Mouse (Mus musculus): ENCODE data around the gene H2-DMb1. TPM values are rescaled to one million over a fixed set of nuclear protein-coding genes. Genes with fewer than 3 reads are reported as not detected.
A peak's percentile ranks its signal among the peaks of the same experiment; 100 is the strongest.
"Not testable (repeated sequence)": the region's sequence is repeated elsewhere in the genome, so short reads cannot be mapped to it uniquely, and the experiment has no call there.

The H2-DMb1 gene
- polyA plus RNA-seq, 1 experiment = 14.7 TPM

DNA sequence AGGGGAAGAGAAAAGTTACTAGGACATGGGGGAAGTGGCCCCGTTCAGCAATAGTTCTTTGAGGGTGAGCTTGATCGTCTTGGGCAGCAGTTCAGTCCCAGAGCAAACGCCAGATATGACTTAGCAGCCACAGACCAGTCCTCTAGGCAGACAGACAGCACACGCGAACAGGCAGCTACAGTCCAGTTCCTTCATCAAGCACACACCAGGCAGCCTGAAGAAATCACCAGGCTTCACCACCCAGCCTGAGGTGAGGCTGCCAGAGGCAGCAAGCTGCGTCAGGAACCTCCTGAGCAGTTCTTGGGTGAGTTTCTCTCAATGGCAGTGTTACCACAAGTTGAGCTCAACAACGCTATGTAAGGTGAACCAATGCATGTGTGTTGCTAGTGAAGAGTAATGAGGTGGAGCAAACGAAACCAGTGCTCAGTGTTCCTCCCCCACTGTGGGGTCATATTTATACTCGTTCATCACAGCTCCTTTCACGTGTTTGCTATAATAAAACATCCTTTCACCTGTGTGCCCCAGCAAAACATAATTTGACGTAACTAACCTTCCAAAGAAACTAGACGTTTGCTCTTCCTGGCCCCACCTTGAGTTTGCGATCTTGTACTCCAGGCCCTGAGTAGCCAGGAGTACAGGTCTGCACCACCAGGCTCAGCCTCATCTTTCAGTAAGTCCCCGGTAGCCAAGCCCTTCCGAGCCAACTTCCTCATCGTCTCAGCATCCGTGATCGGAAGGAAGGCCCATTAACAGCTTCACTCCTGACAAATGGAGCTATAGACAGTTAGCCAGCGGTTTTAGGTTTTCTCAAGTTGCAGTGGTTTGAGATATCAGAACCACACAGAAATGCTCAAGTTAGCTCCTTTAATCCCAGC, 22.6 kb upstream of the H2-DMb1 start:
- no peak overlapping the region for H3K4me3 ChIP-seq (ENCODE audit: insufficient read depth, low read depth, low read length)
- H3K4me1 ChIP-seq (ENCODE audit: control insufficient read depth, insufficient read depth, insufficient read length, low read length) = peaks cover 28% of the 10 kb centered on the region
- no peak overlapping the region for H3K27ac ChIP-seq (replicated peaks; ENCODE audit: low read depth, low read length)

DNA sequence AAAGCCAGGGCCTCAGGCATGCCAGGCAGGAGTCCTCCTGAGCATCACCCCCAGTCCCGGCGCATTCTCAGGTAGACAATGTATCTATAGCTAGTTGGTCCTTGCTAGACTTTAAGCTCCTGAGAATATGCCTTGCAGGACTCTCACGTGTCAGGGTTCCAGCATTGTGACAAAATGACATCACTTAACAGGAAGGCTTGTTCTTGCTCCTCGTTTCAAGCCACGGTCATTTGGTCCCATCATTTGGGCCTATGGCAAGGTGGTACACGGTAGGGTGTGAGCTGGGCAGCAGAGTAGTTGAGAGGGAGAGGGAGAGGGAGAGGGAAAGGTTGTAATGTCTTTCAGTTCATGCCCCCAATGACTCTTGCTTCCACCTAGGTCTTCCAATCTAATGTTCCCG, 21.0 kb upstream of the H2-DMb1 start:
- no peak overlapping the region for H3K27ac ChIP-seq (replicated peaks; ENCODE audit: low read depth, low read length)
- no peak overlapping the region for H3K4me3 ChIP-seq (ENCODE audit: insufficient read depth, low read depth, low read length)
- H3K4me1 ChIP-seq (ENCODE audit: control insufficient read depth, insufficient read depth, insufficient read length, low read length) = peaks cover 23% of the 10 kb centered on the region

DNA sequence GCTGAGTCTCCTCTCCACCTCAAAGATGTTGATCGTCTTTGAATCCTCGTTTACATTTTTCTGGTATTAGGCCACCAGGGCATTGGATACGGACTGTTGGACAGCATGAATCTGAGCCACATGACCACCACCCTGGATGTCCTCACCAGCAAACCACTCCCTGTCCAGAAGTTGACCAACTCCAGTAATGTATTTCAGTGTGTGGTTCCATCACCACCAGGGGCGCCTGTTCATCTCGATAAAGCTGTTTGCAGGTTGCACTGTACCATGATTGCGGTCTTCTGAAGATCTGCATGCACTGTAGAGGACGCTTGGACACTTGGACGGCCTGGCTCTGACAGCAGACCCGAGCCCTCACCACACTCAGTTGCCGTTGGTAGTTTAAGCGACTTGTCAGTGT, 19.6 kb upstream of the H2-DMb1 start:
- H3K4me1 ChIP-seq (ENCODE audit: control insufficient read depth, insufficient read depth, insufficient read length, low read length) = peaks cover 15% of the 10 kb centered on the region
- no peak overlapping the region for H3K4me3 ChIP-seq (ENCODE audit: insufficient read depth, low read depth, low read length)
- no peak overlapping the region for H3K27ac ChIP-seq (replicated peaks; ENCODE audit: low read depth, low read length)

DNA sequence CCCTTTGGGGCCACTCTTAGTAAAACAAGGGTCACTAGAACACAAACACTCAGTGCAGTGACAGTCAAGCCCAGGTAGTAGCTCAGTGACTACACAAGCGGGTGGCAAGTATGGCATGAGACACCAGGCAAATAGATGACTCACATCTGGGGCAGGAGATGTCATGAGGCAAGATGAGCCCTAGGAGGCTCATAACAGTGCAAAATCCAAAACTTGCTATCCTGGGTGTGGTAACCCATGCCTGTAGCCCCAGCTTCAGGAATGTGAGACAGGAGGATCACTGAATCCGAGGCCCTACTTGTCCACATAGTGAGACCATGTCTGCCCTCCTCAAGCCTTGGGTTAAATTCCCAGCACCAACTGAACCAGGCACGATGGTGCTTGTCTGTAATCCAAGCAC, 18.4 kb upstream of the H2-DMb1 start:
- Histone ChIP-seq H3K27ac (replicated peaks; ENCODE audit: low read depth, low read length) (no peak overlapping the region), H3K4me1 (ENCODE audit: control insufficient read depth, insufficient read depth, insufficient read length, low read length) (peaks cover 7% of the 10 kb centered on the region), H3K4me3 (ENCODE audit: insufficient read depth, low read depth, low read length) (no peak overlapping the region)

DNA sequence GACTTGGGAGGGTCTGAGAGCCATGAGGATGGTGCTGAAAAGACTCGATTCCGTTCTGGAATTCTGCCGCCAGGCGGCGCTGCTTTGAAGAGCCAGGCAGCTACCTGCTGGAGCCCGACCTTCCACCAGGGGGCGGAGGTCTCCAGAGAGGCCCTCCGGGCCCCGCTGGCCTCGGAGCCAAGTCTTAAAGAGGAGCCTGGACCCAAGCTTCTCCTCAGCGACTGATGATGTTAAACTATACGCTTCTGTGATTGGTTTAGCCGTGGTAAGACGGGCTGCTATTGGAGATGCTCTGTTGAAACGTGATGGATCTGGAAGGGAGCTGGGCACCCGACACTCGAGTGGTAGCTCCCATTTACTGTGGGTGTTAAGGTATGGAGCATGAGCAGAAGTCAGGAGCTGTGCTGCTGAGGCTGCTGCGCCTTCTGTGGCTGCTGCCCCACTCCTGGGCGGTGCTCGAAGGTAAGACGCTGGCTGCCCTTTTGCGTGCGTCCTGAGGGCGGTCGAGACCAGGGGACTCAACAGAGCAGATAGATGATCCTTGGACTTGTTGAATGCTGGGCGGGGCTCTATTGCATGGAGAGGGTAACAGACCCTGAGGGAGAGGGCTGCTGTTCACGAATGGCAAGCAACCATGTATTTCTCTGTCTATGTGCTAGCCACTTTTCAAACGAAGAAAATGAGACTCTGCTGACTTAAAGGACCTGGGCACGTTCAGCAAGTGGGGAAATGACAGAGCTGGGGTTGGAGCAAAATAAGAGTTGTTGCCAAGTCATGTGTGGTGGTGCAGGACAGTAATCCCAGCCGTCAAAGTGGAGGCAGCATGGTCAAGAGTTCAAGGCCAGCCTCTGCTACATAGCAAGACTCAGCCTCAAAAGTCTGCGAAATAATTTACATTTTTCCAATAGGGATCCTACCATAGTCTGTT, 17.3 kb upstream of the H2-DMb1 start:
- H3K27ac ChIP-seq (replicated peaks; ENCODE audit: low read depth, low read length) = no peak overlapping the region; the same call in 1 of the 2 replicates
- H3K4me3 ChIP-seq (ENCODE audit: insufficient read depth, low read depth, low read length) = peak overlapping the region; percentile 53
- no peaks in the 10 kb centered on the region for H3K4me1 ChIP-seq (ENCODE audit: control insufficient read depth, insufficient read depth, insufficient read length, low read length)

DNA sequence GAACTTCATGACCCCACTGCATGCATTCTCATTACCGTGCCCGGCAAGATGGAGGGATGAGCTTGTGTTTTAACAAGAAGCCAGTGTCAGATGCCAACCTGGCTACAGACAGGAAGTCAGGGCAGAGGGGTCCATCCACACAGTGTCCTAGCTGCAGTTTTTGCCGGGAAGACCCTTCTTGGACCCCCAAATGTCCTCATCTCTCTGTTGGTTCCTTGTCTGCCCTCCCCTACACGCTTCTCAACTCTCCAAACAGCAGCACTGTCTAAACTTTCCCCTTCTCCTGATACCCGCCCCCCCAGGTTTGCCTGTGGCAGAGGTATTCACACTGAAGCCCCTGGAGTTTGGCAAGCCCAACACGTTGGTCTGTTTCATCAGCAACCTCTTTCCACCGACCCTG, 15.3 kb upstream of the H2-DMb1 start:
- no peaks in the 10 kb centered on the region for H3K4me1 ChIP-seq (ENCODE audit: control insufficient read depth, insufficient read depth, insufficient read length, low read length)
- no peak overlapping the region for H3K27ac ChIP-seq (replicated peaks; ENCODE audit: low read depth, low read length)
- H3K4me3 ChIP-seq (ENCODE audit: insufficient read depth, low read depth, low read length) = no peak overlapping the region

DNA sequence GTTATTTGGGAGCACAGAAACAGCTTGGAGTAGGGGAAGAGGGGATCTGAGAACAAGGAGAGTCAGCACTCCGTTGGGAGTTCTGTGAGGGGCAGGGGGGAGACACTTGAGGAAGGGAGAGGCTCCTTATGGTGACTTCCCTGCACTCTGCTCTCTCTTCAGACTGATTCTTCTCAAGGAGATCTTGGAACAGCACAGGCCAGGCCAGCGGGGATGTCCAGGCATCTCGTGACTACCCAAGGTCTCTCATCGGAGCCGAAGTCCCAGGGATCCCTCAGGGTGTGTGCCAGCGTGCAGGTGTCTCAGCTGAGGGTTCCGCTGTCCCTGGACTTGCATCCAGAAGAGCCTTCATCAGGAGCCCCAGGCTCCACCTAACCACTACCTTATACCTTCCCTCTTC, 14.2 kb upstream of the H2-DMb1 start:
- Histone ChIP-seq H3K4me3 (ENCODE audit: insufficient read depth, low read depth, low read length) (no peak overlapping the region), H3K4me1 (ENCODE audit: control insufficient read depth, insufficient read depth, insufficient read length, low read length) (no peaks in the 10 kb centered on the region), H3K27ac (replicated peaks; ENCODE audit: low read depth, low read length) (no peak overlapping the region)

DNA sequence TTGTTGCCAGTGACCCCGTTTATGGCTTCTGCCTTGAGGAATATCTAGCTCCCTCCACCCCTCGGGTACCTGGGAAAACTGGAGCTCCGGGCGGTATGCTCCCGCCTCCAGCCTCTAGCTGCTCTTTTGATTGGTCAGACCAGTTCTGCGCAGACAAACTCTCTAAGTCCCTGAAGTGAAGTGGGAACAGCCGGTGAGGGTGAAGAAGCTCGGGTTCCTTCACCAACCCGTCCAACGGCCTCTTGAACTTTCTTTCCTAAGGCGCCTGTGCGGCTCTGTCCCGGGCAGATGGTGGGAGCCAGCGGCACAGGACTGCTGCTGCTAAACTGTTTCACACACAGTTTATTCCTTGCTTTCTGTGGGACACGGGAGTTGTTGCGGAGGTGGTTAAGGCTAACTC, 13.5 kb upstream of the H2-DMb1 start:
- Histone ChIP-seq H3K27ac (replicated peaks; ENCODE audit: low read depth, low read length) (peak overlapping the region; percentile 39; the same call in 1 of the 2 replicates), H3K4me1 (ENCODE audit: control insufficient read depth, insufficient read depth, insufficient read length, low read length) (no peaks in the 10 kb centered on the region), H3K4me3 (ENCODE audit: insufficient read depth, low read depth, low read length) (peak overlapping the region; percentile 30)

DNA sequence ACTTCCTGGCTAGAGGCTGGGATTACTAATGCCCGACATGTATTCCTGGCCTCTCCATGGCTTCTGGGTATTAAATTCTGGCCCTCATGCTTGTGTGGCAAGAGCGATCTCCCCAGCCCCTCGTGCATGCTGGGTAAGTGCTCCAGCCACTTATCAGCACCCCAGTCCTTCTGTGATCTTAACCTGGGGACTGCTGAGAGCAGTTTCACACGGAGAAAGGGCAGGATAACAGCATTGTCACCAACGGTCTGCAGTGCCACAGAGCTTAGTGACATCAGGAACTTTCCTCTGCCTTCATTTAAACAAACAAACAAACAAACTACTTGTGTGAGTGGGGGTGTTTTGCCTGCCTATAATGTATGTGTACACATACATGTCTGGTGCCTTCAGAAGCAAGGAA, 12.6 kb upstream of the H2-DMb1 start:
- Histone ChIP-seq H3K27ac (replicated peaks; ENCODE audit: low read depth, low read length) (no peak overlapping the region), H3K4me3 (ENCODE audit: insufficient read depth, low read depth, low read length) (no peak overlapping the region), H3K4me1 (ENCODE audit: control insufficient read depth, insufficient read depth, insufficient read length, low read length) (no peaks in the 10 kb centered on the region)

DNA sequence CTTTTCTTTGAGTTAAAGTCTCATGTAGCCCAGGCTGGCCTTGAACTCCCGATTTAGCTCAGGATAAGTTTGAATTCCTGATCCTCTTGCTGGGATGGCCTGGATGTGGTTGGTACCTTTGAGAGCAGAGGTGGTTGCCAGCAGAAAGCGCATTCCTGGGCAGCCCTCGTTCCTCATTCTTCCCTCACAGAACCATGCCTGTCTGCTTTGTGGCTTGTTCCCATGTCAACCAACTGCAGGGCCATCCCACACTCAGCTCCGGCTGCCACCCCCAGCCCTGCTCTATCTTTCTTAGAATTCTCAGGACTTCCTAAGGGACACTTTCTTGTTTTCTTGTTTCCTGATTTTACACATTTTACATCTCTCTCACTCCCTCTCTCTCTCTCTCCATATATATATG, 11.4 kb upstream of the H2-DMb1 start:
- no peak overlapping the region for H3K4me3 ChIP-seq (ENCODE audit: insufficient read depth, low read depth, low read length)
- H3K4me1 ChIP-seq (ENCODE audit: control insufficient read depth, insufficient read depth, insufficient read length, low read length) = no peaks in the 10 kb centered on the region
- no peak overlapping the region for H3K27ac ChIP-seq (replicated peaks; ENCODE audit: low read depth, low read length)

DNA sequence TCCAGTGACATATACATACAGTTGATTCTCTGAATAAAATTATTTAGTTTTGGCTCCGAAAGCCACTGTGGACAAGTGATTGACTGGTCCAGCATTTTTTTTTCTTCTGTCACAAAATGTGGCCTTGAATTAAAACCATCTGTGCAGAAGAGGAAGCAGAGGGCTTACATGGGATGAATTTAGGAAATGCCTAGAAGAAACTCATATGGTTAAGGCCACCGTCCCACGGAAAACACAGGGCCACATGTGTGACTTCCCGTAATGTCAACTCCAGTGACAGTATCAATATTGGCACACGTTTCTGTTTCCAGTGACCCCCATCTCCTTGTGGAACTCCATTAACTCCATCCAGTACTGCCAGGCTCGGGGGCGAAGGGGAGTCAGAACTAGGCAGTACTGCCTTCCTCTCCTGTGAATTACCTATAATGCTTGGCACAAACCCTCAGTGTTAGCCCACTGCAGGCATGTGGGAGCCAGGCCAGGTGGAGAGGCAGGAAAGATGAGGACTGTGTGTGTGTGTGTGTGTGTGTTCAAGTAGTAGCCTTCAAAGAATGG, 10.3 kb upstream of the H2-DMb1 start:
- Histone ChIP-seq H3K4me1 (ENCODE audit: control insufficient read depth, insufficient read depth, insufficient read length, low read length) (no peaks in the 10 kb centered on the region), H3K27ac (replicated peaks; ENCODE audit: low read depth, low read length) (peak overlapping the region; percentile 66), H3K4me3 (ENCODE audit: insufficient read depth, low read depth, low read length) (0 out of 2 replicates have a peak overlapping the region, but pooled peaks have one; percentile 3)

DNA sequence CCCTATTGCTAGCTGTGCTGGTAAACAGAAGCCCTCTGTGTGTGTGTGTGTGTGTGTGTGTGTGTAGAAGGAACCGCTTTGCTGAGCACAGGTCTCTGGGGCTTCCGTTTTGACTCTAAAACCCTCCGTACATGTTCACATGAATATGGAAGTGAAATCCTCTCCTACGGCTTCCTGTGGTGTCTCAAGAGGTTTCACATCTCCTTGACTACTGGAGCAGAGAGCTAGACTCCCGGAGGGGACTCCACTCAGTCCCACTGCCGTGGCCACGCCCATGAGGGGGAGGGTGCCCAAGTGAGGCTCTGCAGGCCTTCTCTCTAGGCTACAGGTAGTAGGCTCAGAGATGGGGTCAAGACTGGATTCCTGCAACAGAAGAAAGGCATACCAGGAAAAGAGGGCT, 9.8 kb upstream of the H2-DMb1 start, which contains the start of gene H2-DMb2:
TSS of gene H2-DMb2 (plus strand) at position 275 of the 400 bp plus-strand sequence.
- Histone ChIP-seq H3K4me1 (ENCODE audit: control insufficient read depth, insufficient read depth, insufficient read length, low read length) (no peaks in the 10 kb centered on the region), H3K27ac (replicated peaks; ENCODE audit: low read depth, low read length) (peak within 1 kb of the TSS; percentile 66), H3K4me3 (ENCODE audit: insufficient read depth, low read depth, low read length) (peak within 1 kb of the TSS; percentile 11; the same call in 1 of the 2 replicates)

DNA sequence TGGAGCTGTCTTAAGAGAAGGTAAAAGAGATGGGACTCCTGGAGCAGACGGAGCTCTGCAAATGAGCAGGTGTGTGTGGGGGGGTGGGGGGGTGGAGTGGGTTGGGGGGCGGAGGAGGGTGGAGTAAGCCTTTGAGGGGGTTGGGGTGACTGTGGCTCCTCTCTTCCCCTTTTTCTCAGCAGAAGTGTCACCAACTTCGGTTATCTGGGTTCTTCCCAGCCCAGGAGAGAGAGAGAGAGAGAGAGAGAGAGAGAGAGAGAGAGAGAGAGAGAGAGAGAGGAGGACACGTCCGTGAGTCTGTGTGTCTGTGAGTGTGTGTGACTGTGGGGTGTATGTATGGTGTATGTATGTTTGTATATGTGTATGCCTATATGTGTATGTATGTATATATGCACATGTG, 9.4 kb upstream of the H2-DMb1 start:
- Histone ChIP-seq H3K4me1 (ENCODE audit: control insufficient read depth, insufficient read depth, insufficient read length, low read length) (no peaks in the 10 kb centered on the region), H3K4me3 (ENCODE audit: insufficient read depth, low read depth, low read length) (peak overlapping the region; percentile 11; the same call in 1 of the 2 replicates), H3K27ac (replicated peaks; ENCODE audit: low read depth, low read length) (no peak overlapping the region)

DNA sequence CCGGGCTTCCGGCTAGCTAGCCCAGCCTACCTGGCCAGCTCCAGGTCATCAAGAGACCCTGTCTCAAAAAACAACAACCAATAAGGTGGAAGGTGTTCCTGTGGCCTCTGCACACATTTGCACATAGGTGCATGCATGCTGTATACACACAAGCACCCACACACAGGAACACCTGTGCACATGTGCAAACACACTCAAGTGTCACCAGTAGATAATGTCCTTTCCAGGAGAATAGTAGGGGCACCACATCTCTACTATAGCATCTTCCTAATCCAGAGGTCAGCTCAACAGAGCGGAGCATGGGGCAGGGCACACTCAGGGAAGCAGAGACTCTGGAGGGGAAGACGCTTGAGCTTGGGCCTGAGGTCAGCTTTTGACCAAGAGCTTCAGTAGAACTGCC, 8.7 kb upstream of the H2-DMb1 start:
- H3K27ac ChIP-seq (replicated peaks; ENCODE audit: low read depth, low read length); H3K4me3 ChIP-seq (ENCODE audit: insufficient read depth, low read depth, low read length); H3K4me1 ChIP-seq (ENCODE audit: control insufficient read depth, insufficient read depth, insufficient read length, low read length): not testable (repeated sequence)

DNA sequence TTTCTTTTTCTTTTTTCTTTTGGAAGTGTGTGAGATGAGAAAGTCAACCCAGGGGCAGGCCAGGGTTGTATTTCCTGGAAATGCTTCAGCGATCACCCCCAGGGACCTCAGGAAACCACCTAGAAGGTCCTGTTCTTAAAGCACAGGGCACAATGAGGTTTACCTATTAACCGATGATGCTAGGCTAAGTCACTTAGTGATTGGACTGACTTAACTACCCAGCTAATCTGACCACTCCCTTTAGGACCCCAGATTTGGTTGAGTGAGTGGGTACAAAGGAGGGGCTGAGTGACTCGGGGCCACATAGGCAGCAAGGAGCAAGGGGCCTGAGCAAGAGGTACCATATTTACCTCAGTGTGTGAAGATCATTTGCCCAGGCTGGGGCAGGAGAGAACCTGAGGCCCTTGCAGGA, 7.9 kb upstream of the H2-DMb1 start:
- no peak overlapping the region for H3K4me3 ChIP-seq (ENCODE audit: insufficient read depth, low read depth, low read length)
- H3K4me1 ChIP-seq (ENCODE audit: control insufficient read depth, insufficient read depth, insufficient read length, low read length) = no peaks in the 10 kb centered on the region
- H3K27ac ChIP-seq (replicated peaks; ENCODE audit: low read depth, low read length) = no peak overlapping the region

All from brown adipose tissue, adult 24 weeks (tissue).